Mouse (Mus musculus): ENCODE data around the gene Spr.
"Not testable (repeated sequence)": the region's sequence is repeated elsewhere in the genome, so short reads cannot be mapped to it uniquely, and the experiment has no call there.

Spr gene

DNA sequence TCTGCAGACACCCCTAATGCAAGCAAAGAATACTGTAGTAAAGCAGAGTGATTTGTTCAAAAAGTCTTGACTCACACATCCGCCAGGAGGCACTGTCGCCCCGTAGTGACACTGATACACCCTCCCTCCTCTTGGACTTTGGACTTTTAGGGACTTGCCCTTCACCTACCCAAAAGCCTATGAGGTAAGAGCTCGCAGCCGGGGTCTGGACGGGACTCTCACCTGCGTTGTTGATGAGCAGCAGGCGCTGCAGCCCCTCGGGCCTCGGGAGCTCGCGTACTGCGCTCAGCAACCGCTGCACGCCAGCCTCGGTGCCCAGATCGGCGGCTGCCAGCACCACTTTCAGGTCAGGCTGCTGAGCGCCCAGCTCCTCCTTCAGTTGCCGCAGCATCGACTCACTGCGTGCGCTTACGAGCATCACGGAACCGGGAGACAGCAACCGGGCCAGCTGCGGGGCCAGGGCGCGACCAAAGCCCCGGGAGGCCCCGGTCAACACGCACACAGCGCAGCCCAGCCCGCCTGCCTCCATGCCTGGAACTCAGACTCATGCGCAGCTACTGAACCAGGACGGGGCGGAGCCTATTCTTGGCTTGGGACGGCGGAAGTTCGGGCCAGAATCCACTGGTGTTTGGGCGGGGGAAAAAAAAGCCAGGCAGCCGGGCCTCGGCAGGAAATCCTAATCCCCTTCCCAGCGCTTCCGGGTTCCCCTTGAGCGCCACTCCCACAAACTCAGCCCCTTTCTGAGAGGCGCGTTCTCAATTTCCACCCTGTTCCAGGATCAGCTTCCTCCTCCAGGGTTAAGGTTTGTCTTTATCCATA is at the start of gene Spr:
Gene Spr, minus strand, starts transcription at position 550 of the 819 bp plus-strand sequence.
- no peak for DNase-seq (ENCODE audit: extremely low read depth, low read depth, low spot score)

DNA sequence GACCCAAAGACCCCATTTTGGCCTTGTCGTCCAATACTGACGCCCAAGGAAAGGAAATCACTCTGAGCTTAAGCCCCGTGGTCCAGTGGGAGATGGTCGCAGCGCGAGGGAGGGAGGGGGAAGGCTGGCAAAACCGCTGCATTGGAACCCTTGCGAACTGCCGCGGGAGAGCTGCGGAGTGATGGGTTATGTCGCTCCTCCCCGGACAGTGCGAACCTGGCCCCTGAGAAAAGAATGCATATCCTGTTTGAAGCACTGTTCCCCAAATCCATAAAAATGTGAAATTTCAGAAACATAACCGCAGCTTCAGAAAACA is 49.1 kb upstream of the Spr start:
- DNase-seq (ENCODE audit: extremely low read depth, low read depth, low spot score) = no peak

- no peak for DNase-seq (ENCODE audit: extremely low read depth, low read depth, low spot score)
Measured at GRCm38 (mm10) chr6:85186033-85186743, 48.6 kb upstream of the Spr start.

- DNase-seq (ENCODE audit: extremely low read depth, low read depth, low spot score) = no peak
Measured at GRCm38 (mm10) chr6:85183951-85184350, 46.4 kb upstream of the Spr start.

DNA sequence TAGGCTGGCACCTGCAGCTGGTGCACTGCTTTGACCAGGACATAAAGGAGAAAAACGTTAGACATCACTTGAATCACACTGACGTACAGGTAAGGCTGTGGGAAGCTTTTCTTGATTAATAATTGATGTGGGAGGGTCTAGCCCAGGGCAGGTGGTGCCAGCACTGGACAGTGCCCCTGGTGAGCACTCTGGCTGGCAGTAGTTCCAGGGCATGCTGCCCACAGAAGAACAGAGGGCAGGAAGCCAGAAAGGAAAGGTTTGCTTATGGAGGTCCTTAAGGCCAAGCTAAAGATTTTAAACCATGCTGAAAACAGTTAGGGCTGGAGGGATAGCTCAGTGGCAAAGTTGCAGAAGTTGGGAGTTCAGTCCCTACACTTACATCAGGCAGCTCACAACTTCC is 42.5 kb upstream of the Spr start:
- DNase-seq (ENCODE audit: extremely low read depth, low read depth, low spot score) = no peak

DNA sequence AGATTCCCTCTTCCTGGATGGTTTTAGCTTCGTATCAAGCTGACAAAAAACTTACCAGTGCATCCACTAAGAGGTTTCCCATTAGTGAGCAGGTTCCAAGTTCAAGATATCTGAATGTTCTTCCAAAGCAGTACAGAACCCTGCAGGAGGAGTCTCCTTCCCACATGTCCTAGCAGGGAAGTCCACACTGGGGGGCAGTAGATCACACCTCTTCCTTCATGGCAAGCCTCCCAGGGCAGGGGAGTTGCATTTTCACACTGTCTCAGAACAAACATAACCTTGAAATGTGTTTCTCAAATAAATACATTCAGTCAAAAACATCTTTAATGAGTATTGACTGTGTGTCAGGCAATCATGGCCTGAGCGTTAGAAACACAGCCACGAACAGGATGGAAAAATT is 42.0 kb upstream of the Spr start:
- no peak for DNase-seq (ENCODE audit: extremely low read depth, low read depth, low spot score)

DNA sequence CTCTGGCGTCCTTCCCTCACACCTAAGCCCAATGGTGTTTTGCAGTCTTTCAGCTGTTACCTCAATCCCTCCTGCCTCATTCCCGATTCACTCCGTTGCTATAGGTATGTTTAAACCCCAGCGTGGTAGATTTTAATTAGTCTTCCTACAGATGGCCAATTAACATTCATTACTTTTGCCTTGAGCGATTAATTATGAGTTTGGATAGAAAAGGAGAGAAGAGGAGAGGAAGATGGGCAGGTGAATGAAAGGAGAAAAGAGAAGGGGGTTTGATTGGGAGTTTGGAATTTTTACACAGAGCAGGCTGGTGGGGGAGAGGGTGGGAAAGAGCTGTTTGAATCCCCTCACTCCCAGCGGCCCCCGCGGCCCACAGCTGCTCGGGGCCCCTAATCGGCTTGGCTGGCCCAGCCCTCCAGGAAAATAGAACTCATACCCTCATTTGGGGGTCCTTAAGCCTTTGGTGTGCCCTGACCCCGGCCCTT is 27.9 kb upstream of the Spr start:
- DNase-seq (ENCODE audit: extremely low read depth, low read depth, low spot score) = no peak

DNA sequence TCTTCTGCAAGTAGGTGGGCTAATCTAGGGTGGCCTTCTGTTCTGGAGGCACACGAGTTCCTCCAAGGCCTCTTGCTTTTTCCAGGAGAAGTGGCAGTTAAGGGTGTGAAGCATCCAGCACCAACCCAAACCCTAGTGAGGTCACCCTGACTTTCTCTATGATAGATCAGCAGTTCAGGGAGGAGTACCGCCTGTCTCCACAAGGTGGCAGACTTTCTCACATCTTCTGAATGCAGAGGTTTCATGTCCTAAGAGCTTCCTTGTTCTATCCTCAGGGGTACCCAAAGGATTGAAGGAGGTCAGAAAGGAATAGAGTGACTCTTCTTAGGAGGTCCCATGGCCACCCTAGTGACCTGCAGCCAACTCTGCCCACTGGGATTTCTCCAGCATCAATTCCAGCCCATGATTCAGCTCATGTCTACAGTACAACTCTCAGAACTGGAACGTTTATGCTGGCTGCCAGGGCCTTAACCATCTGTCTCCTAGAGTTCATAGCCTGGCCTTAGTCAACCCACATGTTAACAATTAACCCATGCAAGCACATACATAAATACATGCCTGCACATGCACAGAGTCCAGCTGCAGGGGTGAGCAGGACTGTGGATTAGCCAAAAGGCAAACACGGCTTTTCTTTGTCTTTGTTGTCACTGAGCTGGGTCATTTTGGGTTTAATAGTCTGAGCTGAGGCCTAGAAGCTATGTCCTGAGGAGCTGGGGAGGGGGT is 22.8 kb upstream of the Spr start:
- DNase-seq (ENCODE audit: extremely low read depth, low read depth, low spot score) = no peak

- DNase-seq (ENCODE audit: extremely low read depth, low read depth, low spot score) = not testable (repeated sequence)
Measured at GRCm38 (mm10) chr6:85159092-85159760, 21.7 kb upstream of the Spr start.

DNA sequence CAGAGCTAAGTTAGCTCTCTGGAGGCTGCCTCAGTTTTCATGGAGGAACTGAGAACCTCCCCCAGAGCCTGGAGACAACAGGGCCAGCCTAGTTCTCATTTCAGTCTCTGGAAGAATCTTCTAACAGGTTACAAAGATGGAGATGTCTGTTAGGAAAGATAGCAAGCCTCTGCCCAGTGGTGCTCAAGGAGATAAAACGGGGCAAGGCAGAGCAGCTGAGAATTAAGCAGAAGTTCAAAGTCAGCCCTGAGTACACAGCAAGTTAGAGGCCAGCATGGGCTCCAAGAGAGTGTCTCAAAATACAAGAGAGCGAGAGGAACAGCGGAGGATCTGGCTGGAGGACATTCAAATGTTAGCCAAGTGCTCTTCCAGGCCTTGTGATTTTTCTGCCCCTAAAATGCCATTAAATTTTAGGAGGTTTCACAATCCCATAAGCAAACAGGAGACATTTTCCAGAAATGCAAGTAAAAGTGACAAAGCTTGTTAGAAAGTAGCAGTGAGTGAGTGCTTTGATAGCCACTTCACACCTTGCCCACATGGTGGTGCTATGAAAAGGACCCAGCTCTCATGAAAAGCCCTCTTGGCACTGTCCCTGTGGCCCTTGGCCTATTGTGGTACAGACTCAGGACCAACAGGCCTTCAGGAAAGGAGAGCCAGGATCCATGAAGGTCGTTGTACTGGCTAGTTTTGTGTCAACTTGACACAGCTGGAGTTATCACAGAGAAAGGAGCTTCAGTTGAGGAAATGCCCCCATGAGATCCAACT is 20.7 kb upstream of the Spr start:
- DNase-seq (ENCODE audit: extremely low read depth, low read depth, low spot score) = not testable (repeated sequence)

DNA sequence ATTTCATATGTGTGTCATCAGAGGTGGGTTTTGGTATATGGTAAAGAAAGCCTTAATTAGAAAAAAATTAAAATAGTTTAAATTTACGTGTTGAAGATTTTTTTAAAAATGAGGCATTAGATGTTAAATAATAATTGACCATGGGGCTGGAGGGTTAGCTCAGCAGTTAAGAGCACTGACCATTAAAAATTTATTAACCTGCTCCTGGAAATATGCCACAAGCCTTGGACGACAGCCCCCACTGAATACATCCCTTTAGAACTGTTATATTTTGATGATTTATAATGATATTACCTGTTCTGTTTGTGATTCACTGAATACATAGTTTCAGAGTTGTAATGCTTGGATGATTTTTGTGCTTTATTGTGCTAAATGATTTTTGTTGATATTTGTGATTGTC is 19.0 kb upstream of the Spr start:
- not testable (repeated sequence) for DNase-seq (ENCODE audit: extremely low read depth, low read depth, low spot score)

DNA sequence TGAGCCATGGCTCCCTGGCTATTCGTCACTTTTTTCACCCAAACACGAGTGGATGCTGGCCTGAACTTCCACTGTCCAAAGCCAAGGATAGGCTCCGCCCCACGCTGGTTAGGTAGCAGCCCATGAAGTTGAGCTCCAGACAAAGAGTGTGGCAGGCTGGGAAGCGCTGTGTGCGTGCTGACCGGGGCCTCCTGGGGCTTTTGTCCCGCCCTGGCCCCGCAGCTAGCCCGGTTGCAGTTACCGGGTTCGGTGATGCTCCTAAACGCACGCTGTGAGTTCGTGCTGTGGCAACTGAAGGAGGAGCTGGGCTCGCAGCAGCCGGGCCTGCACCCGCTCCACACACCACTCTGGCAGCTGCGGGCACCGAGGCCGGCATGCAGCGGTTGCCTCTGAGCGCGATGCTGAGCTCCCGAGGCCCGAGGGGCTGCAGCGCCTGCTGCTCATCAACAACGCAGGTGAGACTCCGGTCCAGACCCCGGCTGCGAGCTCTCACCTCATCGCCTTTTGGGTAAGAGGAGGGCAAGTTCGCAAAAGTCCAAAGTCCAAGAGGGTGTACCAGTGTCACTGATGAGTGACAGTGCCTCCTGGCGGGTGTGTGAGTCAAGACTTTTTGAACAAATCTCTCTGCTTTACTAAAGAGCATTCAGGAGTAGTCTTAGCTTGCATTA is 17.4 kb upstream of the Spr start:
- DNase-seq (ENCODE audit: extremely low read depth, low read depth, low spot score) = no peak

- no peak for DNase-seq (ENCODE audit: extremely low read depth, low read depth, low spot score)
Measured at GRCm38 (mm10) chr6:85153970-85154540, 16.5 kb upstream of the Spr start.

DNA sequence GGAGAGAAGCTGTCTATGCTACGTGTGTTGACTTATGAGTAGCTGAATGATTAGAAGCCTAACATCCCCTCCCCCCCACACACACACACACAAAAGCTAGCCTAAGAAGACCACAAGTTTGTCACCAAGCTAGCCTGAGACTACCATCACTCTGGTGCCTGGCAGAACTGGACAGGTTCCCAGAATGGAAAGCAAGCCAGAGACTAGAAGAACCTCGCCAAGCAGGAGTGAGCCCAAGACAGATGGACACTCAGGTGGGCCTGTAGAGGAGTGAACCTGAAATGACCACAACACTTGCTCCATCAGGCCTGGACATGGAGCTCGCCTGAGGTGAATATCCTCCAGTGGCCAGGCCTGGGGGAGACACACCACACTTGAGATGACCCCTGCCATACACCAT is 12.8 kb upstream of the Spr start:
- no peak for DNase-seq (ENCODE audit: extremely low read depth, low read depth, low spot score)

DNA sequence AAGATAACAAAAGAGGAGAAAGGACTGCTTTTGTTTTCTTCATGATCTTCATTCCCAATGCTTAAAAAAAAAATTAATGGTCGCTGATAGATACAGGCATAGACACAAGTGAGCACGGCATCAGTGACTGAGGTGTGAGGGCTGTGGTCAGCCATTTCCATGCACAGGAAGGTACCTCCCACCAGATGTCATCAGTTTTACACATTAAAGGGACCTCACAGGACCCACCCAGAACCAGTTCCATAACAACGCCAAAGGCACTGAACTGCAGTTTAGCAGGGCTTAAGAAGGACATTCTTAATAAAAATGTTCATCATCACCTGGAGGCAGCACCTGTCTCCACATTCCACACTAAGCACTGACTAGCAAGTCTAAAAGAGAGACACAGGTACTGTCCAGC is 10.1 kb upstream of the Spr start:
- no peak for DNase-seq (ENCODE audit: extremely low read depth, low read depth, low spot score)

DNA sequence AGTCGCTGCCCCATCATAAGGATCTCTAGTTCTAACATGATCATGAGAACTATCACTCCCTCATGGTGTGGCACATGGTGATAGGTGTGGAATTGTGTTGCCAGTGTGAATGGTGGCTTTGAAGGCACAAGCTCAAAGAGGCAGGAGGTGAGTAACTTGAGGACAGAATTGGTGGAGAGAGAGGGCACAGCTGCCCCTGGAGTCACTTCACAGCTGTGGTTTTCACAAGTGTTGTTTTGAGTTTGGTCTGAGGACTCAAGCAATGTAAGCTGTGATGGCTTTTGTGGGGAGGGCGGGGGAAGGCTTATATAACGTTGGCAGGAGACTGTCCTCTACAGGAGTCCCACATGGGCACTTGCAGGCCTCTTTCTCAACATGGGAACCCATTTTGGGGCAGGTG is 6.9 kb upstream of the Spr start:
- no peak for DNase-seq (ENCODE audit: extremely low read depth, low read depth, low spot score)

- DNase-seq (ENCODE audit: extremely low read depth, low read depth, low spot score) = not testable (repeated sequence)
Measured at GRCm38 (mm10) chr6:85141013-85141412, 3.4 kb upstream of the Spr start.

- DNase-seq (ENCODE audit: extremely low read depth, low read depth, low spot score) = no peak
Measured at GRCm38 (mm10) chr6:85139534-85139933, 2.0 kb upstream of the Spr start.

DNA sequence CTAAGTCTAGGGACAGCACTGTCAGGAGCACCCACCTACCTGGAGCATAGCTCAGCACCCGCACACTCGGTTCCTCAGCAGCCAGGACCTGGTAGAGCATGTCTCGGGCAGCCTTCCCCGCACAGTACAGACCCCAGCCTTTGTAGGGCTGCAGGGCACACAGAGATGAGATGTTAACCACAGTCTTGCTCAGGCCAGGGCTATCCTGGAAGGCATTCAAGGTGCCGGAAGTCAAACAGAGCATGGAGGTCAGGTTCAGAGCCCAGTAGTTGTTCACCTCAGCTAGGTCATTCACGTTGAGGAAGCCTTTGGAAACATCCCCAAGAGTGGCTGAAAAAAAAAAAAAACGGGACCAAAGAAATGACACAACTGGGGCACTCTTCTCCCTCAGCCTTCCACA is 782 bp downstream of the Spr start:
- DNase-seq (ENCODE audit: extremely low read depth, low read depth, low spot score) = not testable (repeated sequence)

DNA sequence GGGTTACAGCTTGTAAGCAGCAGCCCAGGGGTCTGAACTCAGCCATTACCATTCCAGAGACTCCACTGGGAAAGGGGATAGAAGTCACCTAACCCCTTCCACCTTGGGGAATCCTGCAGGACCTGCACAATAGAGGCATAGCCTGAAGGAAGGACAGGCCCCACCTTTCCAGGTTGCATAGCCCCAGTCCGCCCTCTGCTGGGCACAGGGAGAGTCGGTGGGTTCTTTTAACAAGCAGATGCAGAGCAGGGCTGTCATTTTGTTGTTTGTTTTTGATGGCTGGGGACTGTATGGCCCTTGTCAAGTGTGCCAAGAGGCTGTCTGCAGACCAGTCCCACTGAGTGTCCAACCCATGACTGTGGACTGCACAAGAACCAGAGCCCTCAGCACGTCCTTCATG is 4.8 kb downstream of the Spr start:
- not testable (repeated sequence) for DNase-seq (ENCODE audit: extremely low read depth, low read depth, low spot score)
